Mouse (Mus musculus) heart, postnatal 0 days (tissue): ENCODE data around the gene Slc26a8.

ENCODE experiments used
- CTCF ChIP-seq: IDR thresholded peaks from 2 replicates; pipeline ENCODE4 v1.5.1; 2016; ENCODE audit warnings: antibody characterized with exemption, control low read depth, low read depth
- EP300 ChIP-seq: IDR thresholded peaks from 2 replicates; pipeline ENCODE4 v1.6.1; 2016; ENCODE audit warnings: antibody characterized with exemption, low read depth

GRCm38 (mm10) chr17:28735317-28736105 lies 45.5 kb upstream of the Slc26a8 start:
- no peak for TF ChIP-seq CTCF
- TF ChIP-seq EP300 = no peak
